Mouse (Mus musculus) B cell, adult 2 months (primary cell): ENCODE measurements at regions not wholly inside any gene's neighbourhood (a gene's known extent, or its start where the extent isn't known, plus 50 kb on each side); places are given as distances from the start of the nearest gene placed in this dataset.

Source experiments
- DNase-seq, 2 experiments: peaks; one replicate each; pipeline ENCODE4 v3.0.0; 2022

GRCm38 (mm10) chr16:76232680-76233079 lies 140.9 kb downstream of the Nrip1 start:
- no peak for DNase-seq

- no peak for DNase-seq
These were observed 141.5 kb downstream of the Nrip1 start for GRCm38 (mm10) chr16:76232174-76232573.

GRCm38 (mm10) chr16:76230516-76231302 lies 142.9 kb downstream of the Nrip1 start:
- DNase-seq: no peak

GRCm38 (mm10) chr16:76228451-76228850 lies 145.2 kb downstream of the Nrip1 start:
- DNase-seq: no peak

GRCm38 (mm10) chr16:76226446-76226845 lies 147.2 kb downstream of the Nrip1 start:
- DNase-seq: no peak

GRCm38 (mm10) chr16:76225587-76226226 lies 147.9 kb downstream of the Nrip1 start:
- DNase-seq: no peak

- DNase-seq: no peak
These were observed 148.6 kb downstream of the Nrip1 start for GRCm38 (mm10) chr16:76224901-76225586.

- no peak for DNase-seq
These were observed 149.9 kb downstream of the Nrip1 start for GRCm38 (mm10) chr16:76223716-76224115.

GRCm38 (mm10) chr16:76222960-76223359 lies 150.7 kb downstream of the Nrip1 start:
- no peak for DNase-seq

- no peak for DNase-seq
These were observed 153.2 kb downstream of the Nrip1 start for GRCm38 (mm10) chr16:76220466-76220865.

- DNase-seq: no peak
These were observed 154.4 kb downstream of the Nrip1 start for GRCm38 (mm10) chr16:76219233-76219632.

GRCm38 (mm10) chr16:76218310-76219170 lies 155.1 kb downstream of the Nrip1 start:
- DNase-seq: no peak

GRCm38 (mm10) chr16:76216184-76216583 lies 157.4 kb downstream of the Nrip1 start:
- DNase-seq: no peak

- DNase-seq: no peak
These were observed 158.1 kb downstream of the Nrip1 start for GRCm38 (mm10) chr16:76215558-76215957.

GRCm38 (mm10) chr16:76201773-76202571 lies 171.7 kb downstream of the Nrip1 start:
- peak; percentile 6 to 11 for DNase-seq

- DNase-seq: no peak
These were observed 172.6 kb downstream of the Nrip1 start for GRCm38 (mm10) chr16:76200801-76201728.

- DNase-seq: peak; percentile 44 to 45
These were observed 173.4 kb downstream of the Nrip1 start for GRCm38 (mm10) chr16:76200268-76200667.

- DNase-seq: no peak
These were observed 174.6 kb downstream of the Nrip1 start for GRCm38 (mm10) chr16:76199006-76199405.

- DNase-seq: no peak
These were observed 172.2 kb upstream of the Samsn1 start for GRCm38 (mm10) chr16:76194291-76194690.

GRCm38 (mm10) chr16:76191135-76191534 lies 169.1 kb upstream of the Samsn1 start:
- no peak for DNase-seq

- no peak for DNase-seq
These were observed 161.5 kb upstream of the Samsn1 start for GRCm38 (mm10) chr16:76183556-76183955.
